Mouse (Mus musculus) kidney, adult 2 months (tissue): ENCODE data around the gene Mgat4c.

Experiments used
- CTCF ChIP-seq: fragments of 200-500 bp; conservative IDR thresholded peaks from 2 replicates; pipeline ENCODE4 v1.5.1; 2011; ENCODE audit warnings: low read depth, mild to moderate bottlenecking, control low read depth, low read length, moderate library complexity, mixed read lengths; ENCODE audit not compliant: insufficient read depth, insufficient read length
- POLR2A ChIP-seq: fragments of 200-500 bp; IDR thresholded peaks from one replicate; pipeline ENCODE4 v1.6.1; 2011; ENCODE audit warnings: low read depth, low read length, control low read depth

GRCm38 (mm10) chr10:102417654-102418272, 736.5 kb downstream of the Mgat4c start:
- TF ChIP-seq POLR2A (no peak), CTCF (no peak)
